Mouse (Mus musculus) midbrain, embryonic 13.5 days (tissue): ENCODE measurements around the gene Stk32c. TPM values are rescaled to one million over a fixed set of nuclear protein-coding genes. Genes with fewer than 3 reads are reported as not detected.

Source experiments
- ATAC-seq: fragments of 200-750 bp; cut with Nextera tagmentation; 2 replicates; pipeline ENCODE4 v1.8.0; 2017; ENCODE audit warnings: mild to moderate bottlenecking, moderate TSS enrichment, moderate library complexity
- H3K27ac ChIP-seq: fragments of 300-500 bp; sonication (generic); 2 replicates; pipeline ENCODE4 v1.5.1; 2015; ENCODE audit warnings: inconsistent platforms, mild to moderate bottlenecking, moderate library complexity
- H3K27me3 ChIP-seq: fragments of 300-500 bp; sonication (generic); 2 replicates; pipeline ENCODE4 v1.6.1; 2015; ENCODE audit warnings: mild to moderate bottlenecking, inconsistent platforms
- H3K36me3 ChIP-seq: fragments of 300-500 bp; sonication (generic); 2 replicates; pipeline ENCODE4 v1.6.1; 2015; ENCODE audit warnings: mild to moderate bottlenecking, inconsistent platforms
- H3K4me1 ChIP-seq: fragments of 300-500 bp; sonication (generic); replicated peaks from 2 replicates; pipeline ENCODE4 v1.6.1; 2015; ENCODE audit warnings: inconsistent platforms
- H3K4me2 ChIP-seq: fragments of 300-500 bp; sonication (generic); replicated peaks from 2 replicates; pipeline ENCODE4 v1.6.1; 2015; ENCODE audit warnings: moderate library complexity, mild to moderate bottlenecking, inconsistent platforms
- H3K4me3 ChIP-seq: fragments of 300-500 bp; sonication (generic); replicated peaks from 2 replicates; pipeline ENCODE4 v1.5.1; 2015; ENCODE audit warnings: mild to moderate bottlenecking, inconsistent platforms
- H3K9ac ChIP-seq: fragments of 300-500 bp; sonication (generic); replicated peaks from 2 replicates; pipeline ENCODE4 v1.6.1; 2015; ENCODE audit warnings: mild to moderate bottlenecking, inconsistent platforms
- H3K9me3 ChIP-seq: fragments of 300-500 bp; sonication (generic); 2 replicates; pipeline ENCODE4 v1.6.1; 2016; ENCODE audit warnings: mild to moderate bottlenecking, inconsistent platforms
- WGBS: fragments of 180-500 bp; shearing (Covaris S2); methylation state at CpG from one replicate; pipeline ENCODE4 v1.1.7; 2015; 5-methylcytosine and 5-hydroxymethylcytosine counted together
- polyA plus RNA-seq: library from polyadenylated mRNA; unstranded; fragments of >200 nt; fragmentation: Nextera tagmentation; extraction: Ambion mirVana; gene quantifications from 2 replicates; pipeline ENCODE4 v1.2.1, GENCODE M21; 2015

Gene Stk32c
- polyA plus RNA-seq, 1 experiment from 2014 or later: 0.79 TPM

DNA sequence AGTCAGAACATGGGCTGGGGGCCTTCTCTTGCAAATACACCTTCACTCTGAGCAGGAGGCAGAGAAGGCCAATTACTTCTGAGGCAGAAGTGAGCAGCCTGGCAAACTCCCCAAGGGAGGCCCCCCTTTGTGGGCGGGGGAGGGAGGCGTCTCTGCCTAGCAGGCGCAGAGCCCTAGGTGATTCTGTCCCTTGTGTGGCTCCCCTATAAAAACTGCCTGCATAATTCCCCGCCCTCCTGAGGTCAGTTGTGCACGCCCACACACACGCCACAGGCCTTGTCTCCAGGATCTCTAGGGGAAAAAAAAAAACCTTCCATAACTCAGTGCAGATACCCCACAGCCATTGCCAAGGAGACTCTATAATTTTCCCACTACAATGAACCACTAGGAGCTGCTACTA, 82.7 kb downstream of the Stk32c start:
- H3K27ac ChIP-seq: no peak overlapping the region
- ATAC-seq: no peak
- no peak overlapping the region for H3K9ac ChIP-seq
- no peaks in the 10 kb centered on the region for H3K9me3 ChIP-seq
- H3K4me3 ChIP-seq: no peak overlapping the region
- H3K4me1 ChIP-seq: peaks cover 17% of the 10 kb centered on the region
- H3K4me2 ChIP-seq: no peak overlapping the region
- 41% methylated on average over 6 of the region's 6 CpGs for WGBS
- H3K27me3 ChIP-seq: no peaks in the 10 kb centered on the region
- no peaks in the 10 kb centered on the region for H3K36me3 ChIP-seq

DNA sequence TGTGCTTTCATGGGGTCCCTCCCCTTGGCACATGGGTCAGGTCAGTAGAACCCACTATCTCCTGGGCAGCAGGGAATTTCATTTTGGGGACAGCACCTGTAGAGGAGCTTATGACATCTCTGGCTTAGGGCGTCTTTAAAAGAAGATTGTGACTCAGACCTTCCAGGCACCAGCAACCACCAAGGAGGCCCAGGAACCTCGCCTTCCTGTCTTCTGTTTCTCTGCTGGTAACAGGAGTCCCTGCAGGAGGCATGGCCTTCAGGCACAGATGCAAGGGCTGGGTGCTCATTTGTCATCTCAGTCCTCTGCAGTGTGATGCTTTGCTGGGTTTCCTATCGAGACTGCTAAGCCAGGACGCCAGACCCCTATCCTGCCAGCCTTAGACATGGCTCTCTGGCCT, 84.1 kb downstream of the Stk32c start:
- no peaks in the 10 kb centered on the region for H3K9me3 ChIP-seq
- H3K27ac ChIP-seq: no peak overlapping the region
- no peak overlapping the region for H3K4me3 ChIP-seq
- H3K9ac ChIP-seq: no peak overlapping the region
- peaks cover 17% of the 10 kb centered on the region for H3K4me1 ChIP-seq
- ATAC-seq: no peak
- H3K4me2 ChIP-seq: no peak overlapping the region
- H3K36me3 ChIP-seq: no peaks in the 10 kb centered on the region
- H3K27me3 ChIP-seq: no peaks in the 10 kb centered on the region
- WGBS: 79% methylated on average over 4 of the region's 4 CpGs

DNA sequence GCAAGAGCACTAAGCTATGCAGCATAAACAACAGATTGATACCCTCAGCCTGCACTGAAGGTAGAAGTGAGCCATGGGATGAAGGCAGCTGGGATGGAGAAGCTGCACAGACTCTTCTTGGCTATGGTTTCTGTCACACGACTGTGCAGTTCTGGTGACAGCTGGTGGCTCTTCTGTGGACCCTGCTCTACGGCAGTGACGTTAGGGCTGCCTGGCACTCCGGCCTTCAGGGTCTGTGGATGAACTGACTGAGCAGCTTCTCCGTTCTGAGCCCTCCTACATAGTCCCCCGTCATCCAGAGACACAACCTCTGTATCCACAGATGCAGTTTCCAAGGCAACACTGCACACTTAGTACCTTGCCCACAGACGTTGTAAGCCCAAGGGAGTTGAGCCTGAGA, 86.6 kb downstream of the Stk32c start:
- no peak overlapping the region for H3K4me3 ChIP-seq
- no peaks in the 10 kb centered on the region for H3K27me3 ChIP-seq
- H3K9ac ChIP-seq: no peak overlapping the region
- H3K4me2 ChIP-seq: no peak overlapping the region
- H3K9me3 ChIP-seq: no peaks in the 10 kb centered on the region
- no peaks in the 10 kb centered on the region for H3K36me3 ChIP-seq
- no peak for ATAC-seq
- H3K27ac ChIP-seq: no peak overlapping the region
- 74% methylated on average over 7 of the region's 7 CpGs for WGBS
- H3K4me1 ChIP-seq: peaks cover 17% of the 10 kb centered on the region

DNA sequence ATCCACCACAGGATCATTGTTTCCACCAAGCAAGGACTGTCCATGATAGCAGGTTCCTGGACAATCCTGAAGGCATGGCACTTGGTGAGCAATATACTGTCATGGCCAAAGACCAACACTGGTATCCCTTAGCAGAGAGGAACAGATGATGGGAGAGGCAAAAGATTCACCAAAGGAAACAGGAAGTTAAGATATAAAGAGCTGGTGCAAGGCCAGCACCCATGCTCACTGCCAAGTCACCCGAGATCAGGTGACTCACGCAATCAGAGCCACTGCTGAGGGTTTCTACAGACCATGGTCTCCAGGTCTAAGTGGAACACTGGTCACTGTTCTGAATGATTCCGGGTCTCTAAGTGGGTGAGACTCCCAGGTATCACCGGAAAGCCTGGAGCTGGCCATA, 87.2 kb downstream of the Stk32c start:
- H3K9me3 ChIP-seq: no peaks in the 10 kb centered on the region
- peaks cover 17% of the 10 kb centered on the region for H3K4me1 ChIP-seq
- H3K4me2 ChIP-seq: no peak overlapping the region
- H3K27me3 ChIP-seq: no peaks in the 10 kb centered on the region
- 93% methylated on average over 4 of the region's 4 CpGs for WGBS
- no peak overlapping the region for H3K27ac ChIP-seq
- H3K9ac ChIP-seq: no peak overlapping the region
- H3K36me3 ChIP-seq: no peaks in the 10 kb centered on the region
- no peak overlapping the region for H3K4me3 ChIP-seq
- ATAC-seq: no peak

DNA sequence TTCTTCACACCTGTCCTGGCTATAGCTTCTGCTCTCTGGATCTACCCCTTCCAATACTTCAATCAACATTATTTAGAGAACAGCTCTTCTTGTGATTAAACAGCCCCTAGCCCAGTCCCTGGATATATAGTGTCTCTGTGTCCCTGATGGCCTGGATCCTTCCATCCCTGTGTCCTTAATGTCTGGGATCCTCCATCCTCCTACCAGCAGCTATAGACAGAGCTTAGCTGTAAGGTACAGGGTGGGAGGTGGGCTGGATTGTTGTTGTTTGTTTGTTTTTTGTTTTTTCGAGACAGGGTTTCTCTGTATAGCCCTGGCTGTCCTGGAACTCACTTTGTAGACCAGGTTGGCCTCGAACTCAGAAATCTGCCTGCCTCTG, 93.3 kb downstream of the Stk32c start:
- no peak overlapping the region for H3K9ac ChIP-seq
- no peak overlapping the region for H3K4me3 ChIP-seq
- H3K4me1 ChIP-seq: no peaks in the 10 kb centered on the region
- H3K4me2 ChIP-seq: no peak overlapping the region
- H3K9me3 ChIP-seq: no peaks in the 10 kb centered on the region
- 0 out of 2 replicates have a peak, but pooled peaks cover 4% of the 10 kb centered on the region for H3K27me3 ChIP-seq
- ATAC-seq: peak; percentile 68
- 78% methylated on average over 2 of the region's 2 CpGs for WGBS
- no peak overlapping the region for H3K27ac ChIP-seq
- no peaks in the 10 kb centered on the region for H3K36me3 ChIP-seq

DNA sequence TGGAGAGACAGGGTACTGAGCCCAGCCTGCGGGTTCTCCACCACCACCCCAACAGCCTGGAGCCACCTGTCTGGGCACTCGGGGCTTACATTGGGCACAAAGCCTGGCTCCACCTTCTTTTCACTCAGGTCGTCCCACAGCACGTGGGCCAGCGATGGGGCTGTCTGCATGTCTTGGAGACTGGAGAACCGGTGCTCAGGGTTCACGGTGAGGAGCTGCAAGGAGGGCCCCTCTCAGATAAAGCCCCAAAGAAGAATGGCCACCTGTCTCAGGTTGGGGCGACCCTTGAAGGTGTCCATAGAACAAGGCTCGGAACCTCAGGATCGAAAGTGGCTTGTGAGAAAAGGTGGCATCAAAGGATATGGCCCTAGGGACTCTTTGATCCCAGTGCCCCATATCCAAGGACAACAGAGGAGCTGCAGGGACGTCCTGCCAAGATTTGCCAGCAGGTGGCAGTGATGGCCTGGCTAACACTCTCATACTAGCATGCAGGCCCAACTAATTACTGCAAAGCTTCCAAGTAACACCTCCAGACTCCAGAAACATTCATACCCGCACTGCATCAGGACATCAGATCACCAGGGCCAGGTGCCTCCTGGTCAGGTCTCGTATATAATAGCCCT, 93.8 kb downstream of the Stk32c start:
- Histone ChIP-seq H3K9me3 (no peaks in the 10 kb centered on the region), H3K27ac (no peak overlapping the region), H3K36me3 (no peaks in the 10 kb centered on the region), H3K9ac (no peak overlapping the region), H3K27me3 (0 out of 2 replicates have a peak, but pooled peaks cover 4% of the 10 kb centered on the region), H3K4me3 (no peak overlapping the region), H3K4me2 (no peak overlapping the region), H3K4me1 (no peaks in the 10 kb centered on the region)
- peak; percentile 63 for ATAC-seq
- WGBS: 45% methylated on average over 13 of the region's 13 CpGs

DNA sequence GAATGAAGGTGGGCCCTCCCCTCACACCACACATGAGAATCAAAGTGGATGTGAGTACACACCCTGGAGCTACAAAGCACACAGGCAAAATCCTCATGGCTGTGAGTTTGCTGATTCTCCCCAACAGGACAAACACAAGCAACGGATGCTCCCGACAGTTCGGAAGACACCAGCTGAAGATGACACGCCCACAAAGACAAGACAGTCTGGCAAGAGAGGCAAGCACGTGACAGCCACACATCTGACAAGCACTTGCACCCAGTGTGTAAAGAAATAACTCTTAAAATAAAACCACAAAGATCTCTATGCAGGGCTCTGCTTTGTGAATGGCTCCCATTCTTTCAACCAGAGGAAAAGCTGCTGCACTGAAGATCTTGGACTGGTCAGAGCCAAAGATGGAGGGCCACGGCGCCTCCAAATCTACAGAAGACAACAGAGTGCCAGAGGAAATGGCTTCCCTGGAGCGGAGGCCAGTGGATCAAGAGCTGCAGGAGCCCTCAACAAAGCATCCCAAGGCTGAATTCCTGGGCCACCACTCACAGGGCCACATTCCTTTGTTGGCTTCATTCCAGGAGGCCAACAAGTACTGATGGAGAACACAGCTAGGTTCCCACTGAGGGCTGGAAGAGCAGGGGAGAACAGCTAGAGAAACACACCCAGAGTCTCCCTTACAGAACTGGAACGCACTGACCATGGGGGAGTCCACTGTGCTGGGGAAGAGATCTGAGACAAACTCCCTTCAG, 105.0 kb downstream of the Stk32c start:
- Histone ChIP-seq H3K4me3 (no peak overlapping the region), H3K4me1 (peaks cover 8% of the 10 kb centered on the region; the same call in 1 of the 2 replicates), H3K27ac (no peak overlapping the region), H3K36me3 (no peaks in the 10 kb centered on the region), H3K4me2 (no peak overlapping the region), H3K27me3 (no peaks in the 10 kb centered on the region), H3K9me3 (no peaks in the 10 kb centered on the region), H3K9ac (no peak overlapping the region)
- 85% methylated on average over 9 of the region's 9 CpGs for WGBS
- no peak for ATAC-seq

DNA sequence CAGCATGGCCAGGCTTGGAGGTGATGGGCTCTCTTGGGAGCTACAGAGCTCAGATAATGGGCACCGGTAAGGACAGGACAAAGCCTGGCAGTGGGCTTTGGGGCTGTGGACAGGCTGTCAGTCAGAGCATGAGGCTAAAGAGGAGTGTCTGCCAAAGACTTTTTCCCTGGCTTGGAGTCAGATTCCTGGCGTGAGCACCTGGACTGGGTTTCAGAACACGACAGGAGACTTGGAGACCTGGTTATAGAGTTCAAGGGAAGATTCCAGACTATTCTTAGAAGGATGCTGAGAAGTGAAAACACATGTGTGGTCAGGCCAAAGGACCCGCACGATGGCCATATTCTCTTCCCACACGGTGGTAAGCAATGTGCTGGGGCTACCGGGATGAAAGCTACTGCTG, 107.4 kb downstream of the Stk32c start:
- H3K9ac ChIP-seq: no peak overlapping the region
- no peak overlapping the region for H3K4me3 ChIP-seq
- H3K36me3 ChIP-seq: peaks cover 11% of the 10 kb centered on the region
- no peak overlapping the region for H3K4me2 ChIP-seq
- no peak overlapping the region for H3K27ac ChIP-seq
- H3K9me3 ChIP-seq: no peaks in the 10 kb centered on the region
- WGBS: 87% methylated on average over 7 of the region's 7 CpGs
- H3K4me1 ChIP-seq: peaks cover 17% of the 10 kb centered on the region; the same call in 1 of the 2 replicates
- no peaks in the 10 kb centered on the region for H3K27me3 ChIP-seq
- ATAC-seq: no peak

DNA sequence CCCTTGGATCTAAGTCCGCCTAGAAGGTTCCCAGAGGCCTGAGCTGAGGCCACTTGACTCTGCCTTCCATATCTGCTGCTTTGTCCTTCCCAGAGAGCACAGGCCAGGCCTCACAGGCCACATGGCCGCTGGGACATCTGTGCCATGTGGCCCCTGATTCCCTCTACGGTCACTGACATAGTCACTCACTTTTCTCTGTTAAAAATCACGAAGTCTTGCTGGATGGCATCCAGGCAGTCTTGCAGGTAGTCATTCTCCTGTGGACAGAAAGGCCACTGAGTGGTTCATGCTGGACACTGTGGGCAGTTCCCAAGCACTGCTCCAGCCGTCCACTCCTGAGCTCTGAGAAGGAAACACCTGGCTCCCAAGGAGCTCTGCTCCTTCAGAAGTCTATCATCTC, 108.0 kb downstream of the Stk32c start:
- H3K4me2 ChIP-seq: no peak overlapping the region
- peaks cover 17% of the 10 kb centered on the region; the same call in 1 of the 2 replicates for H3K4me1 ChIP-seq
- H3K27me3 ChIP-seq: no peaks in the 10 kb centered on the region
- no peak for ATAC-seq
- no peak overlapping the region for H3K9ac ChIP-seq
- no peaks in the 10 kb centered on the region for H3K9me3 ChIP-seq
- peaks cover 18% of the 10 kb centered on the region for H3K36me3 ChIP-seq
- WGBS: 87% methylated on average over 5 of the region's 5 CpGs
- H3K27ac ChIP-seq: no peak overlapping the region
- H3K4me3 ChIP-seq: no peak overlapping the region

DNA sequence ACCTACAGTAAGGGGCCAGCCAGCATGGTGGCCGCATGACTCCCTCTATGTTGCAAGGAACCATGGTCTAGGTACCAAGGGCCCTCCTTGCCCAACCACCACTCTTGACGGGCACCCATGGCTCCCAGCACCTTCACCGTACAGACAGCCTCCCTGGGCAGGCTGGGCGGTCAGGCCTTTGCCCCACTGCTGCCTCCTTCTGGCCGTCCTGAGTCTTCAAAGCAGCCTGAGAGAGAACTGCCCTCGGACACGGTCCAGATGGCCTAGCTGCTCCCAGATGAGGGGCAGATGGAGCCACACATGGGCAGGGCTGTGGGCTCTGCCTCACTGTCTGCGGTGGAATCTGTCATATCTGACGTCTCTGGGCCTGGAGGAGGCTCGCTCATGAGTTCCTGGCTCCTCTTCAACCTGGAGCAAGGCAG, 109.1 kb downstream of the Stk32c start:
- WGBS: 60% methylated on average over 10 of the region's 10 CpGs

DNA sequence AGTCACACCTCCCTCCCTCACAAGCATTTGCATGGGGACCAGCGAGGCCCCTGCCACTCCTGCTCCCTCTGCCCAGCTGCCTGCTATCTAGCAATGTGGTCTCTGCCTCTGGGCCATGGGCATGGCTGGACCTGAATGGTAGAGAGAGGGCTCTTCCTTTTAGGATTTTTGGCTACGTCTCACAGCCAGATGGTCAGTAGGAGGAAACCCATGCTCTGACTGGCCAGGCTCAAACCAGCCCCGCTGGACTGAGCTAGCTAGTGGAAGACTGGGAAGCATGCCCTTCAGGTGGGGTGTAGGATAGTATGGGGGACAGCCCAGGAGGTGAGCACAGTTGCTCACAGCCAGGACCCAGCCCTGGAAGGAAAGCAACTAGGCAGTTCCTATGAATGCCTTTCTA, 111.3 kb downstream of the Stk32c start:
- 76% methylated on average over 3 of the region's 3 CpGs for WGBS
- Histone ChIP-seq H3K36me3 (peaks cover 47% of the 10 kb centered on the region), H3K4me2 (no peak overlapping the region), H3K9ac (no peak overlapping the region), H3K4me1 (peaks cover 17% of the 10 kb centered on the region; the same call in 1 of the 2 replicates), H3K27me3 (no peaks in the 10 kb centered on the region), H3K9me3 (no peaks in the 10 kb centered on the region), H3K27ac (no peak overlapping the region), H3K4me3 (no peak overlapping the region)
- ATAC-seq: no peak

More for the DNA sequence above, 109.1 kb downstream of the Stk32c start:
- H3K36me3 ChIP-seq: peaks cover 29% of the 10 kb centered on the region
- H3K9me3 ChIP-seq: no peaks in the 10 kb centered on the region
- no peak overlapping the region for H3K4me2 ChIP-seq
- no peak overlapping the region for H3K4me3 ChIP-seq
- no peak overlapping the region for H3K9ac ChIP-seq
- peaks cover 17% of the 10 kb centered on the region; the same call in 1 of the 2 replicates for H3K4me1 ChIP-seq
- peak; percentile 26; the same call in 1 of the 2 replicates for ATAC-seq
- no peak overlapping the region for H3K27ac ChIP-seq
- H3K27me3 ChIP-seq: no peaks in the 10 kb centered on the region

DNA sequence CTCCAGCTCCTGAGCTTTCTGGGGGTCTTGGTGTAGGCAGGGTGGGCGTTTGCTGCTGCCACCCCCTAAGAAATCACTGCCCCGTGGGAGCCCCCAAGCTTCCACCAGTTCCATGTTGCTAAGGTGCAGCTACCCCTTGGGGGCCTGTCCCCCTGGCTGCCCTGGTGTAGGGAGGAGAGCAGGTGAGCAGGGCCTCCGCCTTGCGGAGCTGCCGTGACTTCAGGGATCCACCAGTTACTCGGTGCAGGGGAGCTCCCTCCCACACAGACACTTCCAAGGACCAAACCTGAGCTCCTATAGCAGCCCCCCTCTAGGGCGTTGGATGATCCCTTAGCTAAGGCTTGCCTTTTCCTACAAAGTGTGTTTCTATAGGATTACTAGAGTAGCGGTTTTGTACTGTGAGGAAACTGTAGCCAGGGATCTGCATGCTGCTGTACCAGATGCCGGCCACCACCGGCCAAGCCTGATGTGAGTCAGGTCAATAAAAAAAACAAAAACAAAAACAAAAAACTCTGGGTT, 111.8 kb downstream of the Stk32c start:
- H3K27ac ChIP-seq: no peak overlapping the region
- H3K4me3 ChIP-seq: no peak overlapping the region
- 77% methylated on average over 10 of the region's 10 CpGs for WGBS
- no peak overlapping the region for H3K4me2 ChIP-seq
- peaks cover 51% of the 10 kb centered on the region for H3K36me3 ChIP-seq
- peaks cover 17% of the 10 kb centered on the region; the same call in 1 of the 2 replicates for H3K4me1 ChIP-seq
- H3K9me3 ChIP-seq: no peaks in the 10 kb centered on the region
- no peaks in the 10 kb centered on the region for H3K27me3 ChIP-seq
- ATAC-seq: no peak
- no peak overlapping the region for H3K9ac ChIP-seq
